ENCODE assay signal across 26 mouse cellular contexts in the genomic region with DNA sequence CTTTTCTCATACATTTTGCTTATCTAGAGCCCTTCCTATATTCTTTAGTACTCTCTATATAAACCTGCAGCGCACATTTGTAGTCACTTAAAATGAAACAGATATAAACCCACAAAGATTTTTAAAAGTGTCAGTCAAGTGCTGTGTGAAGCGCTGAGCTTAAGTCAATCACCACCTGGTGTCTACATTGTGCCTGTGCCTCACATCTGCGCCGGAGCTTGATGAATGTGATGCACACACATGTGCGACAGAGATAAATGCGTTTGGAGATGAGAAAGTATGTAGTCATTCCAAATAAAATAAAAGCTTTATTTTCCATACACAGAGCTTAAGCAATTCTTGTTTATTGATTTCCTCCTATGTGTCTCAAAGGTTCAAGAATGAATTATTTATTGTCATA.
DNase-seq lines count a peak whose midpoint lies in the region; ATAC-seq and TF ChIP-seq lines count a peak whose summit lies in the region.
"Had no signal": no experiment of that assay in that cellular context is flagged by ENCODE, and none has a peak within 500 bp of the region (broad histone marks: within the 10 kb centered on the region; RNA-seq: fewer than 3 reads in every experiment).

No protein-coding gene starts in this region.

- H3K27me3 ChIP-seq in forebrain, postnatal 0 days (ENCODE audit: insufficient read depth, low read length) = no peaks in the 10 kb centered on the region
- H3K27me3 ChIP-seq in forebrain, embryonic 15.5 days = no peaks in the 10 kb centered on the region
- H3K27me3 ChIP-seq in hindbrain, embryonic 13.5 days = no peaks in the 10 kb centered on the region
- no peaks in the 10 kb centered on the region for H3K27me3 ChIP-seq in hindbrain, embryonic 14.5 days (ENCODE audit: control insufficient read depth, insufficient read depth, low read length)
- H3K27me3 ChIP-seq: CH12.LX; embryonic facial prominence, embryonic 12.5 days; embryonic facial prominence, embryonic 15.5 days; heart, embryonic 12.5 days; heart, embryonic 15.5 days; Patski had no signal

- H3K9ac ChIP-seq in forebrain, postnatal 0 days = no peak overlapping the region
- no peak overlapping the region for H3K9ac ChIP-seq in forebrain, embryonic 15.5 days (replicated peaks)
- no peak overlapping the region for H3K9ac ChIP-seq in hindbrain, embryonic 13.5 days
- no peak overlapping the region for H3K9ac ChIP-seq in hindbrain, embryonic 14.5 days
- H3K9ac ChIP-seq: embryonic facial prominence, embryonic 12.5 days; embryonic facial prominence, embryonic 15.5 days; heart, embryonic 12.5 days; heart, embryonic 15.5 days had no signal

- TF ChIP-seq CTCF in forebrain, postnatal 0 days (IDR thresholded peaks at IDR 0.05; ENCODE audit: low read depth) = no peak

- no peaks in the 10 kb centered on the region for H3K36me3 ChIP-seq in forebrain, postnatal 0 days (ENCODE audit: insufficient read depth)
- no peaks in the 10 kb centered on the region for H3K36me3 ChIP-seq in forebrain, embryonic 15.5 days
- H3K36me3 ChIP-seq in hindbrain, embryonic 13.5 days = no peaks in the 10 kb centered on the region
- no peaks in the 10 kb centered on the region for H3K36me3 ChIP-seq in hindbrain, embryonic 14.5 days (replicated peaks; ENCODE audit: control insufficient read depth, insufficient read depth)
- H3K36me3 ChIP-seq: embryonic facial prominence, embryonic 12.5 days; embryonic facial prominence, embryonic 15.5 days; G1E; heart, embryonic 12.5 days; heart, embryonic 15.5 days had no signal

- no peak for ATAC-seq in forebrain, postnatal 0 days
- no peak for ATAC-seq in forebrain, embryonic 15.5 days (replicated peaks)
- ATAC-seq in hindbrain, embryonic 13.5 days (ENCODE audit: low FRiP score) = peak; percentile 71; the same call in 1 of the 2 replicates
- ATAC-seq in hindbrain, embryonic 14.5 days (ENCODE audit: low FRiP score) = no peak
- ATAC-seq: intestine, postnatal 0 days; Patski had no signal

- 83% methylated on average over 6 of the region's 6 CpGs for WGBS in forebrain, postnatal 0 days
- WGBS in forebrain, embryonic 15.5 days = 89% methylated on average over 6 of the region's 6 CpGs
- 75% methylated on average over 6 of the region's 6 CpGs for WGBS in hindbrain, embryonic 13.5 days
- 78% methylated on average over 6 of the region's 6 CpGs for WGBS in hindbrain, embryonic 14.5 days

- peak; percentile 1 for DNase-seq in forebrain, postnatal 0 days
- no peak for DNase-seq in hindbrain, embryonic 14.5 days (ENCODE audit: low spot score)
- DNase-seq in retina, embryonic 14.5 days (ENCODE audit: low spot score) = peak; percentile 9
- no peak for DNase-seq in retina, postnatal 1 day
- DNase-seq in mesoderm, embryonic 11.5 days (ENCODE audit: low read depth, low spot score) = peak; percentile 4
- no peak for DNase-seq in adrenal gland, postnatal 10 days
- DNase-seq: adrenal gland, postnatal 25 days; B cell, adult 2 months; cerebellum, adult 2 months; cerebellum, adult 9-11 months; cerebellum, postnatal 25 days; gastrocnemius, postnatal 25 days; heart, adult 18-20 months; heart, postnatal 10 days; heart, postnatal 36 days; kidney, adult 2 months had no signal

- no peak overlapping the region for H3K4me3 ChIP-seq in forebrain, postnatal 0 days (ENCODE audit: low read depth, low read length)
- H3K4me3 ChIP-seq in forebrain, embryonic 15.5 days = no peak overlapping the region
- no peak overlapping the region for H3K4me3 ChIP-seq in hindbrain, embryonic 13.5 days
- H3K4me3 ChIP-seq in hindbrain, embryonic 14.5 days (replicated peaks; ENCODE audit: low read length) = no peak overlapping the region
- H3K4me3 ChIP-seq: embryonic facial prominence, embryonic 12.5 days; embryonic facial prominence, embryonic 15.5 days; heart, embryonic 12.5 days; heart, embryonic 15.5 days had no signal

- H3K9me3 ChIP-seq in forebrain, postnatal 0 days (ENCODE audit: low read length) = no peaks in the 10 kb centered on the region
- no peaks in the 10 kb centered on the region for H3K9me3 ChIP-seq in forebrain, embryonic 15.5 days
- no peaks in the 10 kb centered on the region for H3K9me3 ChIP-seq in hindbrain, embryonic 13.5 days
- no peaks in the 10 kb centered on the region for H3K9me3 ChIP-seq in hindbrain, embryonic 14.5 days (ENCODE audit: control insufficient read depth, low read length)
- H3K9me3 ChIP-seq: embryonic facial prominence, embryonic 12.5 days; embryonic facial prominence, embryonic 15.5 days; G1E; heart, embryonic 12.5 days; heart, embryonic 15.5 days had no signal

- no peak overlapping the region for H3K27ac ChIP-seq in forebrain, postnatal 0 days (ENCODE audit: low read depth, low read length)
- H3K27ac ChIP-seq in forebrain, embryonic 15.5 days (replicated peaks) = no peak overlapping the region
- H3K27ac ChIP-seq in hindbrain, embryonic 13.5 days = no peak overlapping the region
- H3K27ac ChIP-seq in hindbrain, embryonic 14.5 days = no peak overlapping the region
- H3K27ac ChIP-seq: embryonic facial prominence, embryonic 12.5 days; embryonic facial prominence, embryonic 15.5 days; heart, embryonic 15.5 days had no signal

- H3K4me2 ChIP-seq in forebrain, postnatal 0 days (ENCODE audit: low read depth) = no peak overlapping the region
- no peak overlapping the region for H3K4me2 ChIP-seq in forebrain, embryonic 15.5 days (replicated peaks)
- no peak overlapping the region for H3K4me2 ChIP-seq in hindbrain, embryonic 13.5 days
- H3K4me2 ChIP-seq in hindbrain, embryonic 14.5 days (replicated peaks) = no peak overlapping the region
- H3K4me2 ChIP-seq: embryonic facial prominence, embryonic 12.5 days; embryonic facial prominence, embryonic 15.5 days; heart, embryonic 12.5 days; heart, embryonic 15.5 days had no signal

- H3K4me1 ChIP-seq in forebrain, postnatal 0 days (ENCODE audit: insufficient read depth) = no peaks in the 10 kb centered on the region
- no peaks in the 10 kb centered on the region for H3K4me1 ChIP-seq in forebrain, embryonic 15.5 days
- H3K4me1 ChIP-seq in hindbrain, embryonic 13.5 days (replicated peaks) = no peaks in the 10 kb centered on the region
- no peaks in the 10 kb centered on the region for H3K4me1 ChIP-seq in hindbrain, embryonic 14.5 days (replicated peaks; ENCODE audit: control insufficient read depth, insufficient read depth, low read length)
- H3K4me1 ChIP-seq: embryonic facial prominence, embryonic 12.5 days; embryonic facial prominence, embryonic 15.5 days; heart, embryonic 12.5 days; heart, embryonic 15.5 days had no signal

Comparison
In these comparisons a context has a peak if more than half of its experiments do, and no peak if none do; other contexts are left out.
1. DNase-seq: peak in forebrain, postnatal 0 days (single experiment), retina, embryonic 14.5 days (single experiment) and mesoderm, embryonic 11.5 days (single experiment); none in hindbrain, embryonic 14.5 days (single experiment), retina, postnatal 1 day (single experiment) and adrenal gland, postnatal 10 days (single experiment).